Mouse (Mus musculus): ENCODE data around the gene Gxylt2.

Gene Gxylt2

DNA sequence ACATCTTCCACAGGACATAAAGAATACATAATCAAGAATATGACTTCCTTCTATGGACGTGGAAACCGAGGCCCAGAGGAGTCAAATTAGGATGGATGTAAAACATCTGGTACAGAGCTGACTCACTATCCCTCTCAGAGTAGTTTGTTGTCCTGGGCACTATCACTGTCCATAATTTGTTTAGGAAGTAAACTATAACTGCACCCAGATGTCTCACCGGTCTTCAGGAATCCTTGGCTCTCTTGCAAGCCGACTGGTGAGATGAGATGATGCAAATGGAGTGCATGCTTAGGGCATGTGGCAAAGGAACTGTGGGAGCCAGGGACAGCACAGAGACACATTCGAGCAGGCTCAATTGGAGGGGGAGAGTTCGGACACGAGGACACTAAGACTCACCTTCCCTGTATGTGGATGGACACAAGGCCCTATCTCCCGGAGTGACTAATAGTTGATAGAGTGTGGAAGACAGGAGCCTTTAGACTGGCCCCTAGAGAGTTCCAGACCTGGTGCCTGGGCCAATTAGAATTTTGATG is 10.8 kb downstream of the Gxylt2 start:
- DNase-seq (ENCODE audit: low read depth, low spot score): no peak

DNA sequence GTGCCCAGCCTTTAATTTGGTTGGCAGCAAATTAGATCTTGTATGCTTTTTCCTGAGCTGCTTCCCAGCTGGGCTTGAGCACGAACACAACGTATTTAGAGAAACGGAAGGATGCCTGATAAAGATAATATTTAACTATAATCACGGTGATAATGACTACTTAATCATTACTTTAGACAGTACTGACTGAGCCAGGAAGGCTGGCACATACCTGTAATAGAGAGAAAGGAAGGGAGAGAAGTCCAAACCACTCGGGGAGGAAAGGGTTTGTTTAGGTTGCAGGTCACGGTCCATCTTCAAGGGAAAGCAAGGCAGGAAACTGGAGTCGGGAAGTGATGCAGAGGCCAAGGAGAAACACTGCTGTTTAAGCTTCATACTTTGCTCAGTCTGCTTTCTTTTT is 11.6 kb downstream of the Gxylt2 start:
- DNase-seq (ENCODE audit: low read depth, low spot score): no peak

DNA sequence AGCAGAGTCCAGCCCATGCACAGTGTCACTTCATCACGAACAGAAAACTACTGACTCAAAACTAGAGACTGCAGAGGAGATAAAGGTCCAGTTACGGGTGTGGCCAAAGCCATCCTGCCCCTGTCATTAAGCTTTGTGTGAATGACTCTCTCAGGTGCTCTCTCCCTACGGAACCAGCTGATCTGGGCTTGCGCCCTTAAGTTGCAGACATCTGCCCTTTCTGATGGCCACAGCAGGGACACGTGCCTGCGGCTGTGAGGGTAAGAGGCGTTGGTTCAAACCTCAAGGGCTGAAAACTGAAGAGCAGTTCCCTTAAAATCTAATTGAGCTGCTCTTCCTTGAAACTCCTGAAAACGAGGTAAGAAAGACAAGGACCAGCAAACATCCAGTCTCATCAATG is 12.3 kb downstream of the Gxylt2 start:
- DNase-seq (ENCODE audit: low read depth, low spot score): no peak

DNA sequence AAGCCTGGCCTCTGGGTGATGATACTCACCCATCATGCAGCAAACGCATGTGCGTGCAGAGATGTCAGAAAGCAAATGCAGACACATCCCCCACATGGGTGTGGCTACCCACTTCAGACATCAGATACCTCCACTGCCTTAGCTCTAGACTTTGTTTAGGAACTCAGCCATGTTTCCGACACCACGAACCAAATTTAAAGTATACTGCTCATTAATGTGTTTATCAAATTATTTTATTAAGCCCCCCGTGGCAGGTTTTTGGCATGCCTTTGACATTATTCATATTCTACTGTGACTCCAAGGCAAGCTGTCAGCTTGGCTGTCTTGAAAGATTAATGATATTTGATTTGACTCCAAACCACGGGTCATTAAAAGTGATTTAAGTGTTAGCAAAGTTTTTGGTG is 15.6 kb downstream of the Gxylt2 start:
- no peak for DNase-seq (ENCODE audit: low read depth, low spot score)

DNA sequence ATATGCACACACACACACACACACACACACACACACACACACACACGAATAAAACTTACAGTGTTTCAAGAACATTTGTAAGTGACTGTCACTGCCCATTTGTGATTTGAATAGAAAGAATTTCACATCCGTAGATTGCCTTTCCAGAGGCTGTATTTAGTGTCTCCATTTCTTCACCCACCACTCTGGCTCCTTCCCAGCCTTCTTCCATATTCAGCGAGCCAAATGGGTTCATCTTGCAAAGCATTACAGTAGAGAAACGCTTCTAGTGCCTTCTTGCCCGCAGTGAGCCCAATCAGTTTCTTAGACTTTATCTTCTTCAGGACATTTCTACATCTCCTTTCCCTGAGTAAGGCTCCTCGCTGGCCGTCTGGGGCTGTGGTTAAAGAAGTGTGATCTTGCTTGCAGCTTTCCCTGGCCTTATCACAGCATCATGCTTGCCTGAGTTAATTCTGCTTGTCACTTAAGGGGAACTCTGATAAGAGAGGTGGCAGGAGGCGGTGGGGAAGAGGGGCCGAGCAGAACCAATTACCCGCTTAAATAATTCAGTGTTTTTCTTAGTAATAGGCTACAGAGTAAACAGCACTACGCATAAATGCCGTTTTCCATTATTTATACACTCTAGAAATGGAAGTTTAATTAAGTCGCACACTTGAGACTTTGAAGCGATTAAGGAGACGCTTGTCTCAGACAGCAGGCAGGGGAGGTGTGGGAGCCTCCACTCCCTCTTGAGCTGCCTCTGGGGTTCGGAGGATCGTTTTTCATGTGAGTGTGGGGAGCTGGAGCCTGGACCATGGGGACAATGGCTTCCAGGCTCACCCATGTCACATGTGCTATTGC is 16.6 kb downstream of the Gxylt2 start:
- DNase-seq (ENCODE audit: low read depth, low spot score): no peak

DNA sequence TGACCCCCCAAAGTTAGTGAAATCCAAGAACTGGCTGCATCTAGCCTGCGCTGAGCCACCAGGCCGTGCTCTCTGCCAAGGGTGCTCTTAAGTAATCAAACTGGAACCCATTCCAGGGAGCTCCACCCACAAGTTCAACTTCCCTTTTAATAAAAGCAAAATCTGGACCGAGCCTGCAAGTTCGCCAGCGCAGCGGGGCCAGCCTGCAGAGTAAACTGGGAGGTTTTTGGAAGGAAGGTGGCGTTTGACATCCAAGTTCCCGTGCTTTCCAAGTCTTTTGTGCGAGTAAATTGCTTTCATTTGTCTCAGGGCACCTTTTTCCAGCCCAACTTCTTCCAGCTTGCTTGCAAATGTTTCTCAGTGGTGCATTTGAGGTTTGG is 27.5 kb downstream of the Gxylt2 start:
- no peak for DNase-seq (ENCODE audit: low read depth, low spot score)

DNA sequence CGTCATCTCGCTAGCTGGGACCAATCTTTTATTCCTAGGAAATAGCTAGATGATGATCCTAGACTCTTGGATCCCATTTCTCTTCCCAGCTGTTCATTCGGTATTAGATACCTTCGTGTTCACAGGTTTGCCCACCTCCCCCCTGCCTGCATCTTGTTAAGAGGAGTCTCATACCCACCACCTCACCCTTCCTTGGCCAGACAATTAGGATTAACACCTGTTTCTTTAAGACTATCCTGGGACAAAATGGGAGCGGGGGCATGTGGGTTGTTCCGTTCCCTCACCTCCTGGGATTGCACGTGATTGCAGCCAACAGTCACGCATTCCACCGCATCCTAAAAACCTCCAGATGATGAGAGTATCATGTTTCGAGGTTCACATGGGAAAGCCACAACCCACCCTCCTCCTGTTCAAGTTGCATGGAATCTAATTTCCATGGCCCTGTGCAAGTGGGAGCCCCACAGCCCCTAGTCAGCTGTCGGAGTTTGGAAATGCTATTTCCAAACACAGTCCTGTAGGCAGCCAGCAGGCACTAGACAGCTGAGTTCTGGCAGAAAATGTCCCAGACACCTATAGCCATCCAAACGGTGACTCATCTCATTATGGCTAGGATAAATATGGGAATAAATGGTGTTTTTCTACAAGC is 28.0 kb downstream of the Gxylt2 start:
- DNase-seq (ENCODE audit: low read depth, low spot score): no peak

DNA sequence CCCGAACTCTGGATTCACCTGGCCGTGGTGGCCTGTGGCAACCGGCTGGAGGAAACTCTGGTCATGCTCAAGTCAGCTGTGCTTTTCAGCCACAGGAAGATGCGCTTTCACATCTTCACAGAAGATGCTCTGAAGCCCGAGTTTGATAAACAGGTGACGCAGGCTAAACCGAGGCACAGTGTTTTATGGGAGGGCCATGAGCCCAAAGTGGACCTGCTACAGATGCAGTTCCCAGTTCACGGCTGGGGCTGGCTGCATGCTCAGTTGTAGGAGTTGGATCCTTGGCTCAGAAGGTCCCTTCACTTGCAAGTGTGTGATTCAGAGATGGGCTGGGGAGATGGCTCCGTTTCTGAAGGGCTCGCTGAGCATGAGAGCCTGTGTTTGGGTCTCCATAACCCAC is 28.7 kb downstream of the Gxylt2 start:
- no peak for DNase-seq (ENCODE audit: low read depth, low spot score)

DNA sequence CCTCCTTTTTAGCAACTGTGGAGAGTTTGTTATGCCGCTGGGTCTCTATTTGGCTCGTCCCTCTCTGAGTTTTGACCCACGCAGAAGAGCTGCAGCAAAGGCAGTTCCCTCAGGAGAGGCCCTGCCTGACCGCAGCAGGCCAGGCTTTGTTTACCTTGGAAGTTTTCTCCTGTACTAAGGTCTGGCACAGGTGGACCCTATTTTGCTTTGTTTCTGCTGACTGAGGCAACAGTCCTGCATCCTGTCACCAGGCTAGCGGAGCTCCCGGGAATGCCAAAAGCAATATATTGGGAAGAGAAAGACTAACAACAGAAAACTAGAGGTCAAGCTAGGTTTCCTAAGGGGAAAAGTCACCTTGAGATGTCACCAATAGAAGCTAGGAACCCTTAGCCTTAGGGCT is 29.8 kb downstream of the Gxylt2 start:
- DNase-seq (ENCODE audit: low read depth, low spot score): no peak

DNA sequence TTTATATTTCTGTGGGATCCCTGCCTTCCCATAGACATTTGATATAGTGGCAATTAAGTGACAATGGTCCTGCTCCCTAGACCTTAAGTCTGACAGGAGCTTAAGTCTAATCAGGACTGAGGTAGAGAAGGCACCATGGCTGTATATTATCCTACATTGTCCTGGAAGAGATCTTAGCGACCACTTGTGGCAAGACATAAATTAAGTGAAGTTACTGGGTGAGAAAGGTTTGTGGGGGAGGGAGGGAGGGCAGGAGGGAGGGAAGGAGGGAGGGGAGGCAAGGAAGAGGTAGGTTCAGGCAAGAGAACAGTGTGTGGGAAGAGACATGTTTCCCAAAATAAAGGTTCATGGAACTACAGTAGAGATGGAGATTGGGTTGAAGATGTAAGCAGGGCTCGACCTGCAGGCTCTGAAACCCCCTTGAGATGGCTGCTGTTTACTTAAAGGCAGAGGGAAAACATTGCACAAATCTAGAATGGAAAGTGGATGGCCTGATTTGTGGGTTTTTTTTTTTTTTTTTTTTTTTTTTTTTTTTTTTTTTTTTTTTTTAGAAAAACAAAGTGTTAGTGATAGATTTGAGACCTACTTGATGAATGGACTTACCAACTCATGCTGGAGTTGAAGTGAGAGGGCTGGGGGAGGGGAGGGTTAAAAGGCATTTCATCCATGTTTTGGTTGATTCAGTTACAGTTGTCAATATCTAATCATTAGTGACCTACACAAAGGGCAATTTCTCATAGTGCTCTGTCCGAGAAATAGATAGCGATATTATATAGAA is 54.1 kb downstream of the Gxylt2 start:
- no peak for DNase-seq (ENCODE audit: low read depth, low spot score)

DNA sequence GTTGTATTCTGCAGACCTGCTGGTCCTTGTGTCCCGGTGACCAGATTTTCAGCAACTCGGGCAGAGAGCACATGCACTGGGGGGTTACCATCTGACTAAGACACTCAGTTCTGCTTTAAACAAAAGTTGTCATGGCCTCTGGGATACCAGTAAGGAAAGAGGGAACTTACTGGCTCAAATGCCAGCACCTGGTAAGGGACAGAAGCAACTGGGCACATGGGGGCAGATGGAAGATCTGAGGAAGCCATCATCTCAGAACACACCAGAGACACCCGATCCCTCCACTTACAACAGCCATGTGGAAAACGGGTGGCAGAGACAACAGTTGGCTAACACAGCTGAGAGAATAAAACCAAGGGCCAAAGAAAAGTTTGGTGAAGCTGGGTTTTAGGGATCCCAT is 63.2 kb downstream of the Gxylt2 start:
- no peak for DNase-seq (ENCODE audit: low read depth, low spot score)

DNA sequence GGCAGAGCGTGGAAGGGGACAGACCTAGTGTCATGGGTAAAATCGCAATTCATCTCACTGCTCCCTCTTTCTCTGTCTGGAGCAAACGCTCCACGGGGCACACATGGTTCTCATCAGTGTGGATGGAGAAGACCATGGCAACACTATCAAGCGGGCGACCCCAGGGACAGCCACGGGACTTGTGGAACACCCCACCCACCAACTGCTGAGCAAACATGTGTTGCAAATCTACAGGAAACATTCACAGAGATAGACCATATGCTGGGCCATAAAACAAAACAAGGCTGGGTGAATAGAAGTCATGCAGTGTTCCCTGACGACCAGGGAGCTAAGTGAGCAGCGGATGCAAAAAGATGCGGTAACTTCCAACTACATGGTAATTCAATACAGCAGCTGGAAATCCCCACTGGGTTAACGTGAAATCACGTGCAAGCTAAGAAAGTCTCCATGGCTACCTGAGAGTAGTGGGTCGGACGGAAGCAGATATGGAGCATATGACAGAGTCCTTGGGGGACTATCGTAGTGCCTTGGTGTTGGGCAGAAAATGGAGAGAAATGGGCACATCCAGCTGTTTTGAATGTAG is 71.5 kb downstream of the Gxylt2 start:
- no peak for DNase-seq (ENCODE audit: low read depth, low spot score)

DNA sequence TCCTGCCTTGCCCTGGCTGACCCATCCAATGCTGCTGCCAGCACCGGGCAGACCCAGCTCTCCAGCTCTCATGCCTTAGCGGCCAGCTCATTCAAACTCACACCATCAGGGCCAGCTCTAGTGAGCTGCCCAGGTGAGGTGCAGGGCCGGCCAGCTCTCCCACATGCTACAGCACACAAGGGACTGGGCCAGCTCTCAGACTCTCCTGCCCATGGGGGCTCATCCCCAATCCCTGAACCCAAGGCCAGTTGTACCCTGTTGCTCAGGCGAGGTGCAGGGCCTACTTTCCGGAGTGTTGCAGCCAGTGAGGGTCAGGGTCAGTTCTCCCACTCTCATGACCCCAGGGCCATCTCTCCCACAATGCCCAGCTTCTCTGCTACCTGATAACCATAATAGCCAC is 74.1 kb downstream of the Gxylt2 start:
- no peak for DNase-seq (ENCODE audit: low read depth, low spot score)

DNA sequence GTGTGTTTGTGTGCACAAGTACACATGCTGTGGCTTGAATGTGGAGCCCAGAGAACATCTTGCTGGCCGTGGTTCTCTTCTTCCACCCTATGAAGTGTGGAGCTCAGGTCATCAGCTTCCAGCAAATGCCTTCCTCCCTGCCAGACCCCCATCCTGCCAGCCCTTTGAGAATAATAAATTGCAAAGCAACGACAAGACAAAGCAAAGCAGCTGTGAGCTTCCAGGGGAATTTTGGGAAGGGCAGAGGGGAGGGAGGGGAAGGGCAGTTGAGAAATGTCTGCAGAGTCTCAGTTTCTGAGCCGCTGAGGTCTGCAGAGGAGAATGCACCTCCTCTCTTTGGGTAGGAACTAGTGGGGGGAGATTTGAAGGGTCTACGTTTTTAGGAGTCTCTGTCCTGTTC is 75.9 kb downstream of the Gxylt2 start:
- no peak for DNase-seq (ENCODE audit: low read depth, low spot score)

DNA sequence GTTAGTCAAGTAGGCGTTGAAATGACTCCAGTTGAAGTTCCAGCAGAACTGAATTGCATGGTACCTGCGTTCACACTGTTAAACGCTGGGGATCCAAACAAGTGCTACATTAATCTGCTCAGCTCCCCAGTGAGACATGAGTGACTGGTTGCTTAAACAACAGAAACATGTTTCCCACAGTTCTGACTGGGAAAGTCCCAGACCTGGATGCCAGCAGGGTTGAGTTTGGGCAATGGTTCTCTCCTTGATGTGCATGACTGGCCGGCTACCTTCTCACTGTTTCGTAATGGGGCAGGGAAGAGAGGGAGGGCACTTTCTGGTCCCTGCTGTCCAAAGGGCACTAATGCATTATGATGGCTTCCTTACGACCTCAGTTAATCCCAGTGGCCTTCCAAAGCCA is 77.1 kb downstream of the Gxylt2 start:
- no peak for DNase-seq (ENCODE audit: low read depth, low spot score)

DNA sequence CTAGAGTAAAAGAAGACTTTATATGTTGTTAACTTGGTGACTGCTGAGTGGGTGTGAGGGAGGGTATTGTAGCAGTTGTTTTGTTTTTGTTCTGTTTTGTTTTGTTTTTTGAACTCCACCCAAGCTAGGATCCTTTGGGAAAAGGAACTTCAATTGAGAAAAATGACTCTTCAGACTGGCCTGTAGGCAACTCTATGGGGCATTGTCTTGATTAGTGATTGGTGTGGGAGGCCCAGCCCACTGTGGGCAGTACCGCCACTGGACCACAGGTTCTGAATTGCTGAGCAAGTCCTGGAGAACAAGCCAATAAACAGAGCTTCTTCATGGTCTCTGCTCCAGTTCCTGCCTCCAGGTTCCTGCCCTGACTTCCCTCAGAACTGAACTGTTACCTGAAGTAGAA is 83.2 kb downstream of the Gxylt2 start:
- DNase-seq (ENCODE audit: low read depth, low spot score): no peak

DNA sequence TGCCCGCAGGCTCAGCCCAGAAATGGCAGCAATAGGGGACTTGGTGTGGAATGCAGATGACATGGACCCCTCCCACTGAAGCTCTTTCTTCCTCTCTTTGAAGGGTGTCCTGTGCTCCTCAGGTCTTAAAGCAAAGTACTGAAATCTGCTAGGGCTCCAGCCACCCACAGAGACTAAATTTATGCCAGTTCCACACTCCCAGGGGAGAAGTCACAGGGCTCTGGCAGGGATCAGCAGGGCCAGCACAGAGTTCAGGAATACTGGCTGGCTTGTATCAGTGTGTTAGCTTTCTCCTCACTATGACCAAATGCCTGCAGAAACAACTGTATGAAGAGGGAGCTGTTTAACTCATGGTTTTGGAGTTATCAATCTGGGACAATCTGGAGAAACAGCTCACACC is 84.6 kb downstream of the Gxylt2 start:
- DNase-seq (ENCODE audit: low read depth, low spot score): no peak

DNA sequence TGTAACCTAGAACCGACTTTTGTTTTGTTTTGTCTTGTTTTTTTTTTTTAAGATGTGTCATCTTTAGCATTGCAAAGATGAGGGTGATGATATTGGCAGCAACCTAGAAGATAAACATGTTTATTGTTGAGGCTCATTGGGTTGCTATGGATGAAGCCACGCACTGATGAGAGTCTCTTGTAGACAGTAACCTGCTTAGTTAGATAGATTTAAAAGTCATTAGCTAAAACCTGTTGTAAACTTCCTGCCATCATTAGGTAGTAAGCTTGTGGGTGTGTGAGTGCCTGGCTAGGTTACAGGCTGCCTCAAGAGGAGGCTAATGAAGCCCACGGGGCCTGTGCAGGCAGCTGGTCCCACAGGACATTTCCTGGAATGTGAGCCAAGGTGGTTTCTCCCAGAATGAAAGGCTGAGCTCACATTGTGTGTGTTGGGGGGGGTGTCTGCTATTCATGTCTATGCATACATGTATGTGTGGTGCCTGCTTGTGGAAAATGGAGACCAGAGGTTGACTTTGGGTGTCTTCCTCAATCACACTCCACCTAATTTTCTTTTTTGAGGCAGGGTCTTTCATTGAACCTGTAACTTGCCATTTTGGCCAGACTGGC is 87.6 kb downstream of the Gxylt2 start:
- no peak for DNase-seq (ENCODE audit: low read depth, low spot score)

DNA sequence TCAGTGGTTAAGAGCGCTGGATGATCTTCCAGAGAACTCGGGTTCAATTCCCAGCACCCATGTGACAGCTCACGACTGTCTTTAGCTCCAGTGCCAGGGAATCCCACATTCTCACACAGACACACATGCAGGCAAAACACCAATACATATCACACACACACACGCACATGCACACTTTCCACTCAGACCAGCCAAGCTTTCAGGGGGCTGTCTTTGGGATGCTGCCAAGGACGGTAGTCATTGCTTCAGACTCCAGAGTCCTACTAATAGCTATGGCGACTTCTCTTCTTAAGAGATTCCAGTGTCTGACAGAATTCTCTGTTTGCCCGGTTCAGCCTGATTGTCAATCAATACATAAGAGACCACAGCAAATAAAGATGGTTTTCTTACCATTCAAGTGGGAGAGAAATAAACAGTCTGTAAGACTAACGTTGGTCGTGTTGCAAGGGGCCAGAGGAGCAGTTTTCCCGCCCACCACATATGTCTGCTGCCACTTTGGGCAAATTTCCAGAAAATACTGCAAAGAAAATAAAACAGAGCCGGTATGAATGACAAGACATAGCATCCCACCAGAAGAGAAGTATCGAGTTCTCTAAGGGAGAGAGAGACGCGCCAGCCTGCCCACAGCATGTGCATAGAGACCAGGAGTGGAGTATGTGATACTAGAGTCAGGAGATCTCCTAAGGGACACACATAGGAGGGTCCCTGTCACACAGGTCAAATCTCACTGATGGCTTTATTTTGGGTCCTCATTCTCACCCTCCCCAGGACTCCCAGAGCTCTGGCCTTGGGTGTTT is 88.6 kb downstream of the Gxylt2 start:
- no peak for DNase-seq (ENCODE audit: low read depth, low spot score)

DNA sequence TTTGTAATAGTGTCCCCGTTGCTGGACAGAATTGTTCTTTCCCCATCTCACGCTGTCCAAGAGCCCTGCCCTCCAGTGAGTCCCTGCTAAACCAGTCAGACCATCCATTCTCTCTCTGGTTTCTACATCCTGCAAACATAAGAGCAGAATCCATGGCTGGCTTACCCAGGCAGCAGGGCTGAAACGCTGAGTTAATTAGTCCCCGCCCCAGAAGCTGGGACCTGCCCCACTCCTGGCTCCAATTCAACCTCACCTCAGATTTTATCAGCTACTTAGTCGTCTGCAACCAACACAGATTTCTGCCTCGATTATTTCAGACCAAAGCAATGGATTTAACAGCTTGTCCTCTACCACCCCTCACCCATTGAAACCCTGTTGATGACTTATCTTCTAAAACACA is 91.3 kb downstream of the Gxylt2 start:
- no peak for DNase-seq (ENCODE audit: low read depth, low spot score)

DNA sequence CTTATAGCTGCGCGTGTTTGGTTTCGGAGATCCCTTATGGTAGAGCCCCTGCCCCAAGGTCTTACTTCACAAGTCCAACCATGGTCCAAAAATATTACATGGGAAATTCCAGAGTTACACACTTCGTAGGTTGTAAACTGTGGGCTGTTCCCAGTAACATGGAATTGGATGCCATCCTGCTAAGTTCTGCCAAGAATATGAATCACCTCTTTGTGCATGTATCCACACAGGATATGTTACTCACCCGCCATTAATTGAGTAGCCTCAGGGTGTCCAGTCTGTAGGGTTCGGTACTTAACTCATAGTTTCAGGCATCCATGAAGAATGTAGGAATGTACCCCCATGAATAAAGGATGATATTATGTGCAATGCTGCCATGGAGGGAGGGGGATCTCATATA is 94.8 kb downstream of the Gxylt2 start:
- DNase-seq (ENCODE audit: low read depth, low spot score): no peak

Data from retina, postnatal 7 days (tissue).